Mouse (Mus musculus) heart, adult 2 months (tissue): ENCODE measurements around the gene Naa50.

ENCODE experiments used
- CTCF ChIP-seq: fragments of 200-600 bp; IDR thresholded peaks from 2 replicates; pipeline ENCODE4 v1.8.1; 2022; ENCODE audit warnings: antibody characterized with exemption, mild to moderate bottlenecking, moderate library complexity
- POLR2A ChIP-seq: fragments of 200-500 bp; IDR thresholded peaks from 2 replicates; pipeline ENCODE4 v1.6.1; 2011; ENCODE audit warnings: mild to moderate bottlenecking, low read depth, low read length, control low read depth; ENCODE audit not compliant: insufficient read depth

GRCm38 (mm10) chr16:44101181-44101710 is 38.4 kb upstream of the Naa50 start:
- TF ChIP-seq CTCF (no peak), POLR2A (no peak)
